Mouse (Mus musculus) liver, adult 2 months (tissue): ENCODE measurements around the gene Spem2.

Experiments
- CTCF ChIP-seq: fragments of 200-500 bp; IDR thresholded peaks from 2 replicates; pipeline ENCODE4 v1.5.1; 2011; ENCODE audit warnings: low read depth, low read length, control low read depth
- POLR2A ChIP-seq: fragments of 200-500 bp; IDR thresholded peaks from 2 replicates; pipeline ENCODE4 v1.6.1; 2011; ENCODE audit warnings: low read length, control low read depth; ENCODE audit not compliant: insufficient read depth; ENCODE audit errors: extremely low read depth

GRCm38 (mm10) chr11:69834001-69834549 lies 15.8 kb upstream of the Spem2 start:
- TF ChIP-seq POLR2A = no peak
- TF ChIP-seq CTCF = no peak
